Mouse (Mus musculus): Measurements from ENCODE around the gene Pald1.

Pald1 gene

GRCm38 (mm10) chr10:61383021-61383714, at the start of gene Pald1:
Pald1 (minus strand) TSS chr10:61383530.
- DNase-seq (ENCODE audit: low spot score), result no peak

- DNase-seq (ENCODE audit: low spot score), result no peak
These were observed 48.0 kb upstream of the Pald1 start for GRCm38 (mm10) chr10:61431375-61431774.

GRCm38 (mm10) chr10:61429043-61429442, 45.7 kb upstream of the Pald1 start:
- DNase-seq (ENCODE audit: low spot score), result no peak

GRCm38 (mm10) chr10:61428416-61428815, 45.1 kb upstream of the Pald1 start:
- no peak for DNase-seq (ENCODE audit: low spot score)

GRCm38 (mm10) chr10:61427951-61428350, 44.6 kb upstream of the Pald1 start:
- DNase-seq (ENCODE audit: low spot score), result no peak

- no peak for DNase-seq (ENCODE audit: low spot score)
These were observed 43.0 kb upstream of the Pald1 start for GRCm38 (mm10) chr10:61426251-61426757.

GRCm38 (mm10) chr10:61425047-61425446, 41.7 kb upstream of the Pald1 start:
- no peak for DNase-seq (ENCODE audit: low spot score)

GRCm38 (mm10) chr10:61424500-61424899, 41.2 kb upstream of the Pald1 start:
- no peak for DNase-seq (ENCODE audit: low spot score)

- DNase-seq (ENCODE audit: low spot score), result no peak
These were observed 40.0 kb upstream of the Pald1 start for GRCm38 (mm10) chr10:61423289-61423688.

- no peak for DNase-seq (ENCODE audit: low spot score)
These were observed 39.5 kb upstream of the Pald1 start for GRCm38 (mm10) chr10:61422861-61423260.

- DNase-seq (ENCODE audit: low spot score), result no peak
These were observed 36.7 kb upstream of the Pald1 start for GRCm38 (mm10) chr10:61420011-61420410.

GRCm38 (mm10) chr10:61419146-61419545, 35.8 kb upstream of the Pald1 start:
- DNase-seq (ENCODE audit: low spot score), result no peak

GRCm38 (mm10) chr10:61418131-61418900, 35.0 kb upstream of the Pald1 start:
- DNase-seq (ENCODE audit: low spot score), result no peak

- DNase-seq (ENCODE audit: low spot score), result no peak
These were observed 34.3 kb upstream of the Pald1 start, which contains the start of gene Nodal for GRCm38 (mm10) chr10:61417672-61418071. Nodal (plus strand) TSS chr10:61417972.

GRCm38 (mm10) chr10:61417046-61417445, 33.7 kb upstream of the Pald1 start:
- no peak for DNase-seq (ENCODE audit: low spot score)

- DNase-seq (ENCODE audit: low spot score), result no peak
These were observed 33.2 kb upstream of the Pald1 start for GRCm38 (mm10) chr10:61416561-61416960.

GRCm38 (mm10) chr10:61415890-61416289, 32.6 kb upstream of the Pald1 start:
- no peak for DNase-seq (ENCODE audit: low spot score)

GRCm38 (mm10) chr10:61415240-61415639, 31.9 kb upstream of the Pald1 start:
- DNase-seq (ENCODE audit: low spot score), result no peak

- no peak for DNase-seq (ENCODE audit: low spot score)
These were observed 29.7 kb upstream of the Pald1 start for GRCm38 (mm10) chr10:61412910-61413625.

GRCm38 (mm10) chr10:61410193-61410592, 26.9 kb upstream of the Pald1 start:
- no peak for DNase-seq (ENCODE audit: low spot score)

- no peak for DNase-seq (ENCODE audit: low spot score)
These were observed 26.4 kb upstream of the Pald1 start for GRCm38 (mm10) chr10:61409776-61410175.

GRCm38 (mm10) chr10:61405958-61406357, 22.6 kb upstream of the Pald1 start:
- no peak for DNase-seq (ENCODE audit: low spot score)

- no peak for DNase-seq (ENCODE audit: low spot score)
These were observed 19.6 kb upstream of the Pald1 start for GRCm38 (mm10) chr10:61402911-61403310.

Data from urinary bladder, postnatal 10 days (tissue).